9 mouse cellular contexts compared by ENCODE assay signal in genomic region chr15:97830253-97830787, GRCm38 (mm10). TPM values are rescaled to one million over a fixed set of nuclear protein-coding genes. Genes with fewer than 3 reads are reported as not detected.
DNase-seq lines count a peak whose midpoint lies in the region; ATAC-seq and TF ChIP-seq lines count a peak whose summit lies in the region.
"Had no signal": no experiment of that assay in that cellular context is flagged by ENCODE, and none has a peak within 500 bp of the region (broad histone marks: within the 10 kb centered on the region; RNA-seq: fewer than 3 reads in every experiment).

No protein-coding gene starts in this region.

- peak overlapping the region; percentile 70 for H3K4me2 ChIP-seq in heart, embryonic 16.5 days (ENCODE audit: low read depth, low read length)
- peak overlapping the region; percentile 90 for H3K4me2 ChIP-seq in liver, embryonic 16.5 days (ENCODE audit: low read depth, low read length)

- 35% methylated on average over 12 of the region's 12 CpGs for WGBS in heart, embryonic 16.5 days
- WGBS in liver, embryonic 16.5 days (ENCODE audit: insufficient replicate concordance), result 11% methylated on average over 12 of the region's 12 CpGs

- H3K36me3 ChIP-seq in heart, embryonic 16.5 days (ENCODE audit: control insufficient read depth, insufficient read depth), result no peaks in the 10 kb centered on the region
- no peaks in the 10 kb centered on the region for H3K36me3 ChIP-seq in liver, embryonic 16.5 days (ENCODE audit: control insufficient read depth, insufficient read depth)

- H3K27me3 ChIP-seq in heart, embryonic 16.5 days (ENCODE audit: control insufficient read depth, insufficient read depth, low read length), result no peaks in the 10 kb centered on the region
- peaks cover 24% of the 10 kb centered on the region for H3K27me3 ChIP-seq in liver, embryonic 16.5 days (ENCODE audit: control insufficient read depth, insufficient read depth, low read depth, low read length)

- peak; percentile 47 for DNase-seq in kidney, postnatal 10 days
- DNase-seq in kidney, adult 9 months, result no peak
- no peak for DNase-seq in urinary bladder, adult 18-20 months (ENCODE audit: low spot score in 2 of 2)
- no peak for DNase-seq in thymus, postnatal 0 days (ENCODE audit: low spot score)
- DNase-seq in frontal cortex, postnatal 36 days (ENCODE audit: low spot score in 2 of 2), result no peak

- H3K4me3 ChIP-seq in cortical plate, adult 2 months (ENCODE audit: insufficient read depth, low read length), result peak overlapping the region; percentile 72
- peak overlapping the region; percentile 80 for H3K4me3 ChIP-seq in heart, embryonic 16.5 days (ENCODE audit: low read length)
- peak overlapping the region; percentile 72 for H3K4me3 ChIP-seq in liver, embryonic 16.5 days (ENCODE audit: low read depth, low read length)

- peak; percentile 27; the same call in 1 of the 2 replicates for TF ChIP-seq POLR2A in cortical plate, adult 2 months (IDR thresholded peaks at IDR 0.05; ENCODE audit: extremely low read depth, insufficient read depth, low read length)

- peak overlapping the region; percentile 95 for H3K9ac ChIP-seq in heart, embryonic 16.5 days (ENCODE audit: low read length)
- H3K9ac ChIP-seq in liver, embryonic 16.5 days (ENCODE audit: low read depth, low read length), result peak overlapping the region; percentile 71

- peak overlapping the region; percentile 91 for H3K27ac ChIP-seq in cortical plate, adult 2 months (ENCODE audit: insufficient read depth, low read length)
- peak overlapping the region; percentile 92 for H3K27ac ChIP-seq in heart, embryonic 16.5 days (ENCODE audit: low read length)
- peak overlapping the region; percentile 74 for H3K27ac ChIP-seq in liver, embryonic 16.5 days (ENCODE audit: low read length)
- H3K27ac ChIP-seq: macrophage had no signal

- H3K4me1 ChIP-seq in cortical plate, adult 2 months (ENCODE audit: control insufficient read depth, insufficient read depth, low read length), result peaks cover 8% of the 10 kb centered on the region
- peaks cover 51% of the 10 kb centered on the region for H3K4me1 ChIP-seq in heart, embryonic 16.5 days (ENCODE audit: control insufficient read depth, insufficient read depth, low read length)
- H3K4me1 ChIP-seq in liver, embryonic 16.5 days (ENCODE audit: control insufficient read depth, low read depth, low read length), result peaks cover 50% of the 10 kb centered on the region

- no peak for ATAC-seq in heart, embryonic 16.5 days (replicated peaks; ENCODE audit: extremely low read depth, insufficient read depth, low FRiP score)
- ATAC-seq in liver, embryonic 16.5 days (ENCODE audit: low read depth), result no peak

- H3K9me3 ChIP-seq in heart, embryonic 16.5 days (replicated peaks; ENCODE audit: control insufficient read depth, low read length), result no peaks in the 10 kb centered on the region
- no peaks in the 10 kb centered on the region for H3K9me3 ChIP-seq in liver, embryonic 16.5 days (replicated peaks; ENCODE audit: control insufficient read depth, low read length)

- TF ChIP-seq CTCF in cortical plate, adult 2 months (IDR thresholded peaks at IDR 0.05; ENCODE audit: extremely low read depth, insufficient read depth, low read length), result no peak

RNA-seq across cellular contexts. Expression of gene Hdac7, which starts 14.0 kb away (rescaled TPM):
- polyA plus RNA-seq in cortical plate, adult 2 months (2012; rRNA removed), result 64.7 and 73.9 TPM in 2 replicates
- 30.9 and 31.7 TPM in 2 replicates for polyA plus RNA-seq in heart, embryonic 16.5 days (2015; fragmentation: Nextera tagmentation; extraction: Ambion mirVana)
- polyA plus RNA-seq in liver, embryonic 16.5 days (2015; fragmentation: Nextera tagmentation; extraction: Ambion mirVana), result 4.7 and 5.8 TPM in 2 replicates
- polyA plus RNA-seq in thymus, postnatal 0 days (2015; fragmentation: Nextera tagmentation; extraction: Ambion mirVana), result 111 and 122 TPM in 2 replicates

RNA-seq across cellular contexts. Expression of gene Slc48a1, which starts 52.0 kb away (rescaled TPM):
- 140 and 155 TPM in 2 replicates for polyA plus RNA-seq in cortical plate, adult 2 months (2012; rRNA removed)
- 71.0 and 76.0 TPM in 2 replicates for polyA plus RNA-seq in heart, embryonic 16.5 days (2015; fragmentation: Nextera tagmentation; extraction: Ambion mirVana)
- polyA plus RNA-seq in liver, embryonic 16.5 days (2015; fragmentation: Nextera tagmentation; extraction: Ambion mirVana), result 98.9 and 103 TPM in 2 replicates
- 44.5 and 48.3 TPM in 2 replicates for polyA plus RNA-seq in thymus, postnatal 0 days (2015; fragmentation: Nextera tagmentation; extraction: Ambion mirVana)
